Mouse (Mus musculus) neural tube, embryonic 14.5 days (tissue): ENCODE data around the gene Cdh11. TPM values are rescaled to one million over a fixed set of nuclear protein-coding genes. Genes with fewer than 3 reads are reported as not detected.

ENCODE experiments used
- microRNA-seq: library from miRNA; unstranded; fragments of <30 nt; microRNA quantifications from one replicate; pipeline ENCODE4, GENCODE M21; 2016
- polyA plus RNA-seq: library from polyadenylated mRNA; unstranded; fragments of >200 nt; fragmentation: Nextera tagmentation; extraction: Ambion mirVana; gene quantifications from 2 replicates; pipeline ENCODE4 v1.2.1, GENCODE M21; 2014

Gene Cdh11
- polyA plus RNA-seq, 1 experiment from 2014 or later: 59.9 TPM

Small RNAs within 50 kb of the gene (microRNA-seq; reads per million reads assigned to microRNA genes)
- not detected for gene Gm26301
